ENCODE assay signal across 8 mouse cellular contexts in the genomic region with DNA sequence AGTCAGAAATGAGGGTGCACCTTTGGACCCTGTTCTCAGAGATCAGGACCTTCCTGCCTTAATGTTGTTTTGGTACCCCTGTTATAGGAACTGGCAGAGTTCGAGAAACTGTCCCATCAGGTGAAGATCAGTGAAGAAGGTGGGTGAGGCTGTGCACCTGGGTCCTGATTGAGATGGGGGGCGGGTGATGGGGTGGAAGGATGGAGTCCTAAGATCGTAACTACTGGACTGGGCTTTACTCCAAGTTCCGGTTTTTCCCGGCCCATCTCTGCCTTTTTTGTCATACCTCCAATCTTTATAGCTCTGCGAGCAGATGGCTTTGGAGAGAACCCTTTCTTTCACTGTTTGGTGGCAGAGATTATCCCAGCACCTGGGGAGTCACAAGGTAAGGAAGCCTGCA. TPM values are rescaled to one million over a fixed set of nuclear protein-coding genes. Genes with fewer than 3 reads are reported as not detected.
DNase-seq lines count a peak whose midpoint lies in the region; ATAC-seq and TF ChIP-seq lines count a peak whose summit lies in the region.

No protein-coding gene starts in this region.

- TF ChIP-seq POLR2A in testis, adult 2 months (IDR thresholded peaks at IDR 0.05; ENCODE audit: control insufficient read depth, low read depth, low read length): no peak

- peak overlapping the region; percentile 78 for H3K9ac ChIP-seq in limb, embryonic 13.5 days
- peak overlapping the region; percentile 79 for H3K9ac ChIP-seq in stomach, embryonic 16.5 days (ENCODE audit: low read length)

- 31% methylated on average over 6 of the region's 6 CpGs for WGBS in limb, embryonic 13.5 days
- 27% methylated on average over 6 of the region's 6 CpGs for WGBS in stomach, embryonic 16.5 days

- peak overlapping the region; percentile 88 for H3K4me3 ChIP-seq in testis, adult 2 months (ENCODE audit: control insufficient read depth, low read depth, low read length)
- H3K4me3 ChIP-seq in limb, embryonic 13.5 days: peak overlapping the region; percentile 54
- peak overlapping the region; percentile 65 for H3K4me3 ChIP-seq in stomach, embryonic 16.5 days (replicated peaks; ENCODE audit: low read length)

- no peaks in the 10 kb centered on the region for H3K9me3 ChIP-seq in limb, embryonic 13.5 days
- H3K9me3 ChIP-seq in stomach, embryonic 16.5 days (replicated peaks; ENCODE audit: control insufficient read depth, low read length): no peaks in the 10 kb centered on the region

- no peaks in the 10 kb centered on the region for H3K27me3 ChIP-seq in testis, adult 2 months (ENCODE audit: control insufficient read depth, insufficient read depth, low read length)
- H3K27me3 ChIP-seq in limb, embryonic 13.5 days: no peaks in the 10 kb centered on the region
- H3K27me3 ChIP-seq in stomach, embryonic 16.5 days (ENCODE audit: control insufficient read depth, insufficient read depth, low read length): no peaks in the 10 kb centered on the region

- ATAC-seq in limb, embryonic 13.5 days (ENCODE audit: low FRiP score, low read depth): no peak
- peak; percentile 32; the same call in 1 of the 2 replicates for ATAC-seq in stomach, embryonic 16.5 days (ENCODE audit: insufficient read depth, low FRiP score)
- no peak for ATAC-seq in monocyte, adult 5-6 weeks (replicated peaks; ENCODE audit: insufficient number of reproducible peaks, low FRiP score, low TSS enrichment, poor library complexity, severe bottlenecking)

- H3K4me1 ChIP-seq in testis, adult 2 months (ENCODE audit: control insufficient read depth, insufficient read depth, low read length): peaks cover 16% of the 10 kb centered on the region
- peaks cover 12% of the 10 kb centered on the region for H3K4me1 ChIP-seq in limb, embryonic 13.5 days
- H3K4me1 ChIP-seq in stomach, embryonic 16.5 days (ENCODE audit: control insufficient read depth, insufficient read depth, low read length): peaks cover 3% of the 10 kb centered on the region; the same call in 1 of the 2 replicates

- TF ChIP-seq CTCF in testis, adult 2 months (IDR thresholded peaks at IDR 0.05; ENCODE audit: control insufficient read depth, insufficient read depth, insufficient replicate concordance, low read depth, low read length): no peak

- peak overlapping the region; percentile 81 for H3K4me2 ChIP-seq in limb, embryonic 13.5 days (replicated peaks)
- H3K4me2 ChIP-seq in stomach, embryonic 16.5 days (ENCODE audit: low read depth, low read length): peak overlapping the region; percentile 66

- H3K27ac ChIP-seq in testis, adult 2 months (ENCODE audit: control insufficient read depth, insufficient read depth, low read depth, low read length): peak overlapping the region; percentile 84
- peak overlapping the region; percentile 40; the same call in 1 of the 2 replicates for H3K27ac ChIP-seq in limb, embryonic 13.5 days
- no peak overlapping the region; the same call in 1 of the 2 replicates for H3K27ac ChIP-seq in stomach, embryonic 16.5 days (ENCODE audit: low read length)

- DNase-seq in adrenal gland, postnatal 14 days: peak; percentile 41
- no peak for DNase-seq in adrenal gland, postnatal 10 days
- DNase-seq in testis, postnatal 14 days (ENCODE audit: low spot score): no peak
- DNase-seq in gastrocnemius, postnatal 10 days: no peak

- H3K36me3 ChIP-seq in testis, adult 2 months (ENCODE audit: control insufficient read depth, insufficient read depth, low read length): no peaks in the 10 kb centered on the region
- H3K36me3 ChIP-seq in limb, embryonic 13.5 days: no peaks in the 10 kb centered on the region
- H3K36me3 ChIP-seq in stomach, embryonic 16.5 days (ENCODE audit: control insufficient read depth, insufficient read depth, low read length): no peaks in the 10 kb centered on the region

RNA-seq across cellular contexts. Expression of a gene that starts 0.6 kb away (rescaled TPM):
- 7.9 and 8.2 TPM in 2 replicates for total RNA-seq in adrenal gland, postnatal 14 days (2021)
- 10 to 100 TPM in 1 of 2 experiments, 1 to 10 TPM in 1; 9.2 to 10.1 TPM for total RNA-seq in adrenal gland, postnatal 10 days (2021)
- polyA plus RNA-seq in testis, adult 2 months (2012; rRNA removed): 7.0 and 9.4 TPM in 2 replicates
- polyA plus RNA-seq in limb, embryonic 13.5 days (2015; fragmentation: Nextera tagmentation; extraction: Ambion mirVana): 24.1 and 28.0 TPM in 2 replicates
- polyA plus RNA-seq in stomach, embryonic 16.5 days (2015; fragmentation: Nextera tagmentation; extraction: Ambion mirVana): 18.1 and 19.6 TPM in 2 replicates
- total RNA-seq in monocyte, adult 5-6 weeks (2017): 0.67 TPM in 1 of 3 replicates, not detected in the others
- total RNA-seq in gastrocnemius, postnatal 10 days (2021): 1 to 10 TPM; 5.6 to 5.7 TPM

RNA-seq across cellular contexts. Expression of a gene that starts 4.7 kb away (rescaled TPM):
- not detected in 2 replicates for total RNA-seq in adrenal gland, postnatal 14 days (2021)
- total RNA-seq in adrenal gland, postnatal 10 days (2021): under 1 TPM; 0.27 to 0.36 TPM
- polyA plus RNA-seq in testis, adult 2 months (2012; rRNA removed): 11.9 and 16.4 TPM in 2 replicates
- 0.22 TPM in 1 of 2 replicates, not detected in the other for polyA plus RNA-seq in limb, embryonic 13.5 days (2015; fragmentation: Nextera tagmentation; extraction: Ambion mirVana)
- polyA plus RNA-seq in stomach, embryonic 16.5 days (2015; fragmentation: Nextera tagmentation; extraction: Ambion mirVana): 1.3 and 2.2 TPM in 2 replicates
- not detected in 3 replicates for total RNA-seq in monocyte, adult 5-6 weeks (2017)
- total RNA-seq in gastrocnemius, postnatal 10 days (2021): under 1 TPM in 1 of 2 experiments, not detected in 1; 0.54 TPM

RNA-seq across cellular contexts. Expression of a gene that starts 10.4 kb away (rescaled TPM):
- 75.5 and 84.3 TPM in 2 replicates for total RNA-seq in adrenal gland, postnatal 14 days (2021)
- 10 to 100 TPM; 61.9 to 80.2 TPM for total RNA-seq in adrenal gland, postnatal 10 days (2021)
- 63.3 and 69.1 TPM in 2 replicates for polyA plus RNA-seq in testis, adult 2 months (2012; rRNA removed)
- 37.3 and 38.0 TPM in 2 replicates for polyA plus RNA-seq in limb, embryonic 13.5 days (2015; fragmentation: Nextera tagmentation; extraction: Ambion mirVana)
- polyA plus RNA-seq in stomach, embryonic 16.5 days (2015; fragmentation: Nextera tagmentation; extraction: Ambion mirVana): 20.9 and 22.1 TPM in 2 replicates
- total RNA-seq in monocyte, adult 5-6 weeks (2017): 64.6 to 83.5 TPM (median 67.9 TPM) in 3 replicates
- 10 to 100 TPM; 66.3 to 85.0 TPM for total RNA-seq in gastrocnemius, postnatal 10 days (2021)

RNA-seq across cellular contexts. Expression of a gene that starts 16.7 kb away (rescaled TPM):
- total RNA-seq in adrenal gland, postnatal 14 days (2021): 37.4 and 39.7 TPM in 2 replicates
- 10 to 100 TPM; 38.6 to 52.9 TPM for total RNA-seq in adrenal gland, postnatal 10 days (2021)
- 27.9 and 40.5 TPM in 2 replicates for polyA plus RNA-seq in testis, adult 2 months (2012; rRNA removed)
- polyA plus RNA-seq in limb, embryonic 13.5 days (2015; fragmentation: Nextera tagmentation; extraction: Ambion mirVana): 5.7 and 6.0 TPM in 2 replicates
- 9.5 and 10.4 TPM in 2 replicates for polyA plus RNA-seq in stomach, embryonic 16.5 days (2015; fragmentation: Nextera tagmentation; extraction: Ambion mirVana)
- total RNA-seq in monocyte, adult 5-6 weeks (2017): not detected in 3 replicates
- 100 to 1,000 TPM; 351 to 394 TPM for total RNA-seq in gastrocnemius, postnatal 10 days (2021)

RNA-seq across cellular contexts. Expression of a gene that starts 32.7 kb away (rescaled TPM):
- 0.45 TPM in 1 of 2 replicates, not detected in the other for total RNA-seq in adrenal gland, postnatal 14 days (2021)
- total RNA-seq in adrenal gland, postnatal 10 days (2021): not detected
- polyA plus RNA-seq in testis, adult 2 months (2012; rRNA removed): 0.25 and 0.38 TPM in 2 replicates
- 0.57 and 0.69 TPM in 2 replicates for polyA plus RNA-seq in limb, embryonic 13.5 days (2015; fragmentation: Nextera tagmentation; extraction: Ambion mirVana)
- polyA plus RNA-seq in stomach, embryonic 16.5 days (2015; fragmentation: Nextera tagmentation; extraction: Ambion mirVana): 7.7 and 7.9 TPM in 2 replicates
- 4.1 to 8.2 TPM in 2 of 3 replicates, not detected in the other for total RNA-seq in monocyte, adult 5-6 weeks (2017)
- under 1 TPM in 1 of 2 experiments, not detected in 1; 0.32 TPM for total RNA-seq in gastrocnemius, postnatal 10 days (2021)
